Mouse (Mus musculus) liver, embryonic 14.5 days (tissue): ENCODE measurements around the gene Gbgt1. TPM values are rescaled to one million over a fixed set of nuclear protein-coding genes. Genes with fewer than 3 reads are reported as not detected.
"Not testable (repeated sequence)": the region's sequence is repeated elsewhere in the genome, so short reads cannot be mapped to it uniquely, and the experiment has no call there.

Source experiments
- ATAC-seq: fragments of 200-750 bp; cut with Nextera tagmentation; 2 replicates; pipeline ENCODE4 v1.8.0; 2017; ENCODE audit warnings: moderate number of reproducible peaks, mild to moderate bottlenecking, moderate library complexity; ENCODE audit not compliant: insufficient read depth
- DNase-seq, 3 experiments: peaks; one replicate each; pipeline ENCODE4 v3.0.0-alpha.2; 2012 to 2013; ENCODE audit warnings: low read depth in 3 of 3, low spot score in 3 of 3
- H3K27ac ChIP-seq: fragments of 300-500 bp; sonication (generic); 2 replicates; pipeline ENCODE4 v1.5.1; 2014; ENCODE audit warnings: moderate library complexity, mild to moderate bottlenecking, control low read depth, inconsistent platforms
- H3K27me3 ChIP-seq: fragments of 300-500 bp; sonication (generic); 2 replicates; pipeline ENCODE4 v1.6.1; 2014; ENCODE audit warnings: mild to moderate bottlenecking, low read length, moderate library complexity; ENCODE audit not compliant: control insufficient read depth, insufficient read depth
- H3K36me3 ChIP-seq: fragments of 300-500 bp; sonication (generic); replicated peaks from 2 replicates; pipeline ENCODE4 v1.6.1; 2014; ENCODE audit warnings: low read depth; ENCODE audit not compliant: control insufficient read depth, insufficient read depth
- H3K4me1 ChIP-seq, 2 experiments: fragments of 200-500 bp in 1 of 2; fragments of 300-500 bp in 1 of 2; sonication (generic) in 1 of 2; replicated peaks; 2 replicates each; pipeline ENCODE4 v1.6.1; 2012 to 2014; ENCODE audit warnings: antibody characterized with exemption in 1 of 2, inconsistent platforms in 1 of 2, low read length in 1 of 2; ENCODE audit not compliant: control insufficient read depth in 2 of 2, insufficient read depth in 2 of 2
- H3K4me2 ChIP-seq: fragments of 300-500 bp; sonication (generic); 2 replicates; pipeline ENCODE4 v1.6.1; 2014; ENCODE audit warnings: low read depth, mild to moderate bottlenecking, control low read depth, moderate library complexity
- H3K4me3 ChIP-seq, 2 experiments: fragments of 200-500 bp in 1 of 2; fragments of 300-500 bp in 1 of 2; sonication (generic) in 1 of 2; 2 replicates each; pipeline ENCODE4 v1.5.1; 2012 to 2014; ENCODE audit warnings: low read depth in 2 of 2, low read length in 2 of 2, mild to moderate bottlenecking in 2 of 2, control low read depth in 1 of 2, inconsistent platforms in 1 of 2, moderate library complexity in 1 of 2; ENCODE audit not compliant: insufficient read depth in 1 of 2
- H3K9ac ChIP-seq: fragments of 300-500 bp; sonication (generic); replicated peaks from 2 replicates; pipeline ENCODE4 v1.6.1; 2014; ENCODE audit warnings: mild to moderate bottlenecking, control low read depth, moderate library complexity
- H3K9me3 ChIP-seq: fragments of 300-500 bp; sonication (generic); 2 replicates; pipeline ENCODE4 v1.6.1; 2016; ENCODE audit warnings: low read length, mixed read lengths; ENCODE audit not compliant: control insufficient read depth
- CTCF ChIP-seq: IDR thresholded peaks from 2 replicates; pipeline ENCODE4 v1.5.1; 2016; ENCODE audit warnings: antibody characterized with exemption, low read depth, control low read depth
- EP300 ChIP-seq: IDR thresholded peaks from 2 replicates; pipeline ENCODE4 v1.6.1; 2016; ENCODE audit warnings: antibody characterized with exemption, low read depth
- WGBS: fragments of 180-500 bp; shearing (Covaris S2); extraction: QIAGEN DNeasy Blood & Tissue Kit; methylation state at CpG from one replicate; pipeline ENCODE4 v1.1.7; 2014; ENCODE audit not compliant: insufficient replicate concordance; 5-methylcytosine and 5-hydroxymethylcytosine counted together
- polyA plus RNA-seq, 2 experiments: library from polyadenylated mRNA; depleted of rRNA in 1 of 2; stranded (reverse) in 1 of 2; unstranded in 1 of 2; fragments of >200 nt; fragmentation: Nextera tagmentation in 1 of 2; extraction: Ambion mirVana in 1 of 2; gene quantifications; 2 replicates each; pipeline versions ENCODE4 v1.2.1 to v1.2.3; 2012 to 2014

Gbgt1 gene
- polyA plus RNA-seq, 2 experiments, result 0.29 to 0.52 TPM

GRCm38 (mm10) chr2:28468486-28469225, 28.0 kb upstream of the Gbgt1 start:
- no peaks in the 10 kb centered on the region for H3K9me3 ChIP-seq
- no peak overlapping the region for H3K27ac ChIP-seq

GRCm38 (mm10) chr2:28469461-28469860, 27.2 kb upstream of the Gbgt1 start:
- no peak for ATAC-seq
- WGBS, result 84% methylated on average over 14 of the region's 14 CpGs
- Histone ChIP-seq H3K27me3 (peaks cover 11% of the 10 kb centered on the region), H3K4me2 (no peak overlapping the region), H3K4me3 (no peak overlapping the region), H3K4me1 (peaks cover 0 to 10% of the 10 kb centered on the region in 2 experiments; a peak in 2 of 4 replicates), H3K36me3 (peaks cover 8% of the 10 kb centered on the region), H3K9me3 (no peaks in the 10 kb centered on the region), H3K27ac (no peak overlapping the region), H3K9ac (no peak overlapping the region)
- no peak for TF ChIP-seq CTCF
- no peak for TF ChIP-seq EP300
- DNase-seq, result no peak

More at GRCm38 (mm10) chr2:28468486-28469225, 28.0 kb upstream of the Gbgt1 start:
- H3K4me2 ChIP-seq, result peak overlapping the region; percentile 74
- 46% methylated on average over 18 of the region's 18 CpGs for WGBS
- H3K9ac ChIP-seq, result peak overlapping the region; percentile 83
- peaks cover 0 to 10% of the 10 kb centered on the region in 2 experiments; a peak in 2 of 4 replicates for H3K4me1 ChIP-seq
- ATAC-seq, result no peak
- peak overlapping the region; percentile 79 to 90 for H3K4me3 ChIP-seq
- peaks cover 8% of the 10 kb centered on the region for H3K36me3 ChIP-seq
- peaks cover 11% of the 10 kb centered on the region for H3K27me3 ChIP-seq
- DNase-seq, result no peak
- TF ChIP-seq EP300, result no peak

GRCm38 (mm10) chr2:28470591-28470990, 26.1 kb upstream of the Gbgt1 start:
- Histone ChIP-seq H3K27me3 (peaks cover 7% of the 10 kb centered on the region; the same call in 1 of the 2 replicates), H3K4me3 (no peak overlapping the region), H3K4me1 (peaks cover 0 to 10% of the 10 kb centered on the region in 2 experiments; a peak in 2 of 4 replicates), H3K27ac (no peak overlapping the region), H3K9ac (no peak overlapping the region), H3K4me2 (no peak overlapping the region), H3K36me3 (peaks cover 8% of the 10 kb centered on the region), H3K9me3 (no peaks in the 10 kb centered on the region)
- ATAC-seq (no peak), DNase-seq (no peak)
- TF ChIP-seq EP300 (no peak), CTCF (no peak)
- WGBS, result 74% methylated on average over 2 of the region's 2 CpGs

- H3K27ac ChIP-seq, H3K4me1 ChIP-seq, H3K9ac ChIP-seq, H3K4me3 ChIP-seq, ATAC-seq, DNase-seq, H3K4me2 ChIP-seq, H3K36me3 ChIP-seq, H3K27me3 ChIP-seq, H3K9me3 ChIP-seq: not testable (repeated sequence)
- WGBS, result 79% methylated on average over 7 of the region's 8 CpGs
These were observed 24.7 kb upstream of the Gbgt1 start for GRCm38 (mm10) chr2:28472011-28472410.

DNA sequence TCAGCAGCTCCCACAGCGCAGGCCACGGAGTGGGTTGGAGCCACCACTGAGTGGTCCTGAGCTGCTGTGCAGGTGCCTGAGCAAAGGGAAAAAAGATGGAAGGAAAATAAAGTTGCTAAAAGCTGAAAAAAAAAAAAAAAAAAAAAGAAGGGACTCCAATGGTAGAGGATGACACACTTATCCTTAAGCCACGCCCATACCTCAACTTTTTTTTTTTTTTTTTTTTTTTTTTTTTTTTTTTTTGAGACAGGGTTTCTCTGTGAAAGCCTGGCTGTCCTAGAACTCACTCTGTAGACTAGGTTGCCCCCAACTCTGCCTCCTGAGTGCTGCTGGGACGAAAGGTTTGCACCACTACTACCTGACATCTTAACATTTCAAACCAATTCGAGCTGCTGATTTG, 18.7 kb upstream of the Gbgt1 start:
- ATAC-seq, H3K9ac ChIP-seq, H3K4me1 ChIP-seq, H3K36me3 ChIP-seq, H3K27ac ChIP-seq, H3K4me3 ChIP-seq, H3K27me3 ChIP-seq, H3K9me3 ChIP-seq, H3K4me2 ChIP-seq, DNase-seq: not testable (repeated sequence)
- WGBS, result 72% methylated on average over 5 of the region's 5 CpGs
